Mouse (Mus musculus): ENCODE results near the gene Wnt11.

DNA sequence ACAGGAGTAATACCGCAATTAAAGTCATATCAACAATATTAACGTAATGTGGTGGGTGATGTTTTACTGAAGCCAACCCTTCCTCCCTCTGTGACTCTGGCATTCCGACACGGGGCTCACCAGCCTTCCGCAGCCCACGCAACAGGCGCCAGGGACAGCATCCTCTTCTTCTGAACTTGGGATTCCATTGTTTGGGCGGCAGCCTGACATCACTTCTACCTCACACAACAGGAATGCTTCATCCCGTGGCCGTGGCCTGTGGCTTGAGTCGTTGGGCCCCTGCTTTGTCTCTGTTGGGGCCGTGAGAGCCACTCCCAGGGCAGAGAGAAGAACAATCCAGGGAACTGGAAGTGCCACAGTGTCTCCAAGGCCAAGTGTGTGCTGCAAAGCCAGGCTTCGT is 41.2 kb downstream of the Wnt11 start:
- TF ChIP-seq EP300 (IDR thresholded peaks at IDR 0.05; ENCODE audit: insufficient read depth, low read depth, low read length) (no peak), POLR2A (IDR thresholded peaks at IDR 0.05; ENCODE audit: insufficient read depth, low read length) (no peak), CTCF (IDR thresholded peaks at IDR 0.05; ENCODE audit: low read depth, low read length) (no peak)
